Mouse (Mus musculus) bone marrow macrophage, adult 2 months (primary cell): Measurements from ENCODE around the gene Loxl1. TPM values are rescaled to one million over a fixed set of nuclear protein-coding genes. Genes with fewer than 3 reads are reported as not detected.
A peak's percentile ranks its signal among the peaks of the same experiment; 100 is the strongest.

Experiments
- H3K27ac ChIP-seq: 2 replicates; pipeline ENCODE4 v1.5.1; 2012; ENCODE audit warnings: low read depth, low read length; ENCODE audit not compliant: insufficient read depth
- H3K4me1 ChIP-seq: 2 replicates; pipeline ENCODE4 v1.6.1; 2012; ENCODE audit warnings: low read length; ENCODE audit not compliant: control insufficient read depth, insufficient read depth
- H3K4me3 ChIP-seq: 2 replicates; pipeline ENCODE4 v1.5.1; 2012; ENCODE audit warnings: mild to moderate bottlenecking, low read length, moderate library complexity; ENCODE audit not compliant: insufficient read depth
- CTCF ChIP-seq: IDR thresholded peaks from 2 replicates; pipeline ENCODE4 v1.5.1; 2012; ENCODE audit warnings: low read depth, mild to moderate bottlenecking, low read length, moderate library complexity
- POLR2A ChIP-seq: IDR thresholded peaks from 2 replicates; pipeline ENCODE4 v1.6.1; 2012; ENCODE audit warnings: mild to moderate bottlenecking, low read depth, low read length, borderline replicate concordance
- polyA plus RNA-seq: library from polyadenylated mRNA; stranded (reverse); fragments of >200 nt; gene quantifications from 2 replicates; pipeline ENCODE4 v1.2.4, GENCODE M21; 2012; ENCODE audit not compliant: missing spikeins, insufficient read depth, insufficient read length

Gene Loxl1
- polyA plus RNA-seq, 1 experiment = 1.8 TPM

- Histone ChIP-seq H3K4me1 (peaks cover 3% of the 10 kb centered on the region; the same call in 1 of the 2 replicates), H3K4me3 (no peak overlapping the region), H3K27ac (peak overlapping the region; percentile 12; the same call in 1 of the 2 replicates)
- no peak for TF ChIP-seq CTCF
- no peak for TF ChIP-seq POLR2A
Measured at GRCm38 (mm10) chr9:58336650-58337281, 23.8 kb upstream of the Loxl1 start.

- H3K4me3 ChIP-seq = no peak overlapping the region
- TF ChIP-seq POLR2A (no peak), CTCF (no peak)
- no peaks in the 10 kb centered on the region for H3K4me1 ChIP-seq
- no peak overlapping the region for H3K27ac ChIP-seq
Measured at GRCm38 (mm10) chr9:58331276-58331675, 18.3 kb upstream of the Loxl1 start.

GRCm38 (mm10) chr9:58330293-58330692, 17.3 kb upstream of the Loxl1 start:
- Histone ChIP-seq H3K4me1 (no peaks in the 10 kb centered on the region), H3K27ac (no peak overlapping the region), H3K4me3 (no peak overlapping the region)
- TF ChIP-seq POLR2A (no peak), CTCF (peak; percentile 40)

- TF ChIP-seq CTCF (no peak), POLR2A (no peak)
- Histone ChIP-seq H3K4me3 (no peak overlapping the region), H3K27ac (no peak overlapping the region), H3K4me1 (no peaks in the 10 kb centered on the region)
Measured at GRCm38 (mm10) chr9:58327382-58327781, 14.4 kb upstream of the Loxl1 start.

GRCm38 (mm10) chr9:58326477-58327180, 13.6 kb upstream of the Loxl1 start:
- TF ChIP-seq CTCF (no peak), POLR2A (no peak)
- Histone ChIP-seq H3K27ac (no peak overlapping the region), H3K4me3 (no peak overlapping the region), H3K4me1 (no peaks in the 10 kb centered on the region)

- H3K27ac ChIP-seq = no peak overlapping the region
- H3K4me3 ChIP-seq = no peak overlapping the region
- no peak for TF ChIP-seq CTCF
- TF ChIP-seq POLR2A = no peak
- H3K4me1 ChIP-seq = no peaks in the 10 kb centered on the region
Measured at GRCm38 (mm10) chr9:58321681-58322080, 8.7 kb upstream of the Loxl1 start.

GRCm38 (mm10) chr9:58318317-58318716, 5.3 kb upstream of the Loxl1 start:
- Histone ChIP-seq H3K4me3 (no peak overlapping the region), H3K4me1 (no peaks in the 10 kb centered on the region), H3K27ac (no peak overlapping the region)
- TF ChIP-seq CTCF = no peak
- TF ChIP-seq POLR2A = no peak

GRCm38 (mm10) chr9:58317381-58317780, 4.4 kb upstream of the Loxl1 start:
- no peak for TF ChIP-seq POLR2A
- no peak for TF ChIP-seq CTCF
- no peak overlapping the region for H3K4me3 ChIP-seq

GRCm38 (mm10) chr9:58316784-58317183, 3.8 kb upstream of the Loxl1 start:
- Histone ChIP-seq H3K27ac (no peak overlapping the region), H3K4me3 (no peak overlapping the region), H3K4me1 (no peaks in the 10 kb centered on the region)
- no peak for TF ChIP-seq POLR2A
- TF ChIP-seq CTCF = no peak

More at GRCm38 (mm10) chr9:58317381-58317780, 4.4 kb upstream of the Loxl1 start:
- Histone ChIP-seq H3K27ac (no peak overlapping the region), H3K4me1 (no peaks in the 10 kb centered on the region)

GRCm38 (mm10) chr9:58315850-58316249, 2.9 kb upstream of the Loxl1 start:
- no peak overlapping the region for H3K4me3 ChIP-seq
- no peak for TF ChIP-seq POLR2A
- TF ChIP-seq CTCF = no peak
- no peaks in the 10 kb centered on the region for H3K4me1 ChIP-seq
- H3K27ac ChIP-seq = no peak overlapping the region
